Mouse (Mus musculus) cerebellum, adult 2 months (tissue): ENCODE data around the gene Stard13.

Experiments used
- CTCF ChIP-seq: fragments of 200-500 bp; IDR thresholded peaks from 2 replicates; pipeline ENCODE4 v1.5.1; 2011; ENCODE audit warnings: low read depth, mild to moderate bottlenecking, control low read depth, low read length, moderate library complexity, borderline replicate concordance; ENCODE audit not compliant: insufficient read depth
- POLR2A ChIP-seq: fragments of 200-500 bp; IDR thresholded peaks from 2 replicates; pipeline ENCODE4 v1.6.1; 2011; ENCODE audit warnings: low read length, control low read depth, borderline replicate concordance; ENCODE audit not compliant: insufficient read depth

DNA sequence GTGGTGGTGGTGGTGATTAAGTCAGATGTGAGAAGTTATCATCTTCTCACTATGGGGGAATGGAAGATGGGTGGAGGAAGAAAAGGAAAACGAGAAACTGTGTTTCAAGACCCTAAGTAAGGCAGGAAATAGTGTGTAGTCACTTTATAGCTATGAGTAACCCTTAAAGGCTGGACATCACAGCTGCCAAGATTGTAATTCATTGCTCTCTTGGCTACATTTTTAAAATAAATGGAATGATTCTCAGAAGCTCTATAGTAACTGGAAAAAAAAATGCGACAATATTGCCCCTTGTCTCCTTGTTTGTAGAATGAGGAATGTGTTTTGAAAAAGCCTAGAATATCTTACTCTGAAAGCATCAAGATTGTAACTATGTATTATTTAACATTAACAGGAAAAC lies 41.4 kb downstream of the Stard13 start:
- no peak for TF ChIP-seq CTCF
- TF ChIP-seq POLR2A: no peak
